Mouse (Mus musculus): ENCODE measurements at regions not wholly inside any gene's neighbourhood (a gene's known extent, or its start where the extent isn't known, plus 50 kb on each side); places are given as distances from the start of the nearest gene placed in this dataset.

DNA sequence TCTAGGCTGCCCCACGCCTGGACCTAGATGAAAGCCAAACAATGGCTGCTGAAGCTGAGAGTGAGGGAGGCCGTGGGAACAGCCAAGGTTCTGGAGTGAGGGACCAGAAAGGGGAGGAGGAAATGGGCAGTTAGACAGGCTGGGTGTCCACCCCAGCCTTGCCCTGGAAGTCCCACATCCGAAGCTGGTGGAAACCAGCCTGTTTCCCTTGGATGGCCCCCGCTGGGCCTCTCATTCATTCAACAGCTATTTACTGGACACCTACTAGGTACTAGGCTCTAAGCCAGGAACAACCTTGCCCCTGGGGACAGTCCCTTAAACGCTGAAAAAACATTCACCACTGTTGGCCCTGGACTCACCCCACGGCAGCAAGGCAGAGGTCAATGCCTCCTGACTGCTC, 139.2 kb downstream of the Zfp36l2 start:
- no peak for DNase-seq (ENCODE audit: low spot score)
- H3K4me3 ChIP-seq (ENCODE audit: low read depth, low read length), result no peak overlapping the region
- peaks cover 12% of the 10 kb centered on the region; the same call in 1 of the 2 replicates for H3K9me3 ChIP-seq (ENCODE audit: control insufficient read depth, low read length)
- ATAC-seq (ENCODE audit: low read depth), result no peak
- no peaks in the 10 kb centered on the region for H3K36me3 ChIP-seq (ENCODE audit: control insufficient read depth, insufficient read depth, low read length)
- no peak overlapping the region for H3K9ac ChIP-seq (ENCODE audit: low read depth, low read length)
- peaks cover 18% of the 10 kb centered on the region for H3K4me1 ChIP-seq (ENCODE audit: control insufficient read depth, insufficient read depth, low read length)
- no peak overlapping the region for H3K4me2 ChIP-seq (ENCODE audit: low read depth, low read length)
- H3K27me3 ChIP-seq (replicated peaks; ENCODE audit: control insufficient read depth, insufficient read depth, low read length), result no peaks in the 10 kb centered on the region
- 53% methylated on average over 6 of the region's 6 CpGs for WGBS
- H3K27ac ChIP-seq (replicated peaks; ENCODE audit: low read depth, low read length), result no peak overlapping the region

DNA sequence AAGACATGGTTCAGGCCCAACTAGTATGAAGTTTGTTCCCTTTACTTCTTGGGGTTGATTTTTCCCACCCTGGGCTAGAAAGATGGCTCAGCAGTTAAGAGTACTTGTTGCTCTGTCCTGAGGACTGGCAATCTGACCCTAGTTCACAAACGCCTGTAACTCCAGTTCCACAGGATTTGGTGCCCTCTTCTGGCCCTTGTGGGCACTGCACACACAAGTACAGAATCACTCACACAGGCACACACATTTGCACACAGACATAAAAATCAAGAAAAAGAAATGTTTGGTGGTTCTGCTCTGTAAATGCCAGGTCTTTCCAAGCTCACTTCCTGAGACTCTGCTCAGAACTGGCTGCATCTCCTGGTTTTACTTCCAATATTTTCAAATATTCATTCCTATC, 140.2 kb downstream of the Zfp36l2 start:
- ATAC-seq (ENCODE audit: low read depth) (no peak), DNase-seq (ENCODE audit: low spot score) (no peak)
- Histone ChIP-seq H3K9ac (ENCODE audit: low read depth, low read length) (no peak overlapping the region), H3K9me3 (ENCODE audit: control insufficient read depth, low read length) (peaks cover 12% of the 10 kb centered on the region; the same call in 1 of the 2 replicates), H3K4me1 (ENCODE audit: control insufficient read depth, insufficient read depth, low read length) (peaks cover 28% of the 10 kb centered on the region), H3K27me3 (replicated peaks; ENCODE audit: control insufficient read depth, insufficient read depth, low read length) (no peaks in the 10 kb centered on the region), H3K36me3 (ENCODE audit: control insufficient read depth, insufficient read depth, low read length) (no peaks in the 10 kb centered on the region), H3K4me3 (ENCODE audit: low read depth, low read length) (no peak overlapping the region), H3K4me2 (ENCODE audit: low read depth, low read length) (no peak overlapping the region), H3K27ac (replicated peaks; ENCODE audit: low read depth, low read length) (no peak overlapping the region)
- WGBS, result 87% methylated on average over 1 of the region's 1 CpGs

DNA sequence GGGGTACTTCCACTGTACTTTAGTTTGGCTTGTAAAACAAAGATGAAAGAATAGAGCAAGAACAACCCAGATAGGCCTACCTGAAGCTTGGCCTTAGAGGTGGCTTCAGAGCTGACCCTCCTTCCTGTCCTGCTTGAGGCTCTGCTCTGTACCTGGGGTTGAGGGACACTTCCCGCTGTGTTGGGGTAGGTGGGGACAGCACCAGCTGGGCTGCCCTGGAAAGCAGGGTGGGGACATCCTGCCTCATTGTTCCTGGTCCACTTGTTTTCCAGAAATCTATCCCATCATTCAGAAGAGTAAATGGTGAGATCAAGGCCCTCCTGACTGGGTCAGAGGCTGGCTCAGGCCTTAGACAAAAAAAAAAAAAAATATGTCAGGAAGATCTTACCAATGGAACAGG, 141.9 kb downstream of the Zfp36l2 start:
- H3K27ac ChIP-seq (replicated peaks; ENCODE audit: low read depth, low read length), result peak overlapping the region; percentile 71; the same call in 1 of the 2 replicates
- 92% methylated on average over 1 of the region's 1 CpGs for WGBS
- no peak for DNase-seq (ENCODE audit: low spot score)
- H3K4me1 ChIP-seq (ENCODE audit: control insufficient read depth, insufficient read depth, low read length), result peaks cover 28% of the 10 kb centered on the region
- peaks cover 18% of the 10 kb centered on the region; the same call in 1 of the 2 replicates for H3K9me3 ChIP-seq (ENCODE audit: control insufficient read depth, low read length)
- H3K36me3 ChIP-seq (ENCODE audit: control insufficient read depth, insufficient read depth, low read length), result no peaks in the 10 kb centered on the region
- ATAC-seq (ENCODE audit: low read depth), result no peak
- H3K9ac ChIP-seq (ENCODE audit: low read depth, low read length), result no peak overlapping the region
- H3K4me3 ChIP-seq (ENCODE audit: low read depth, low read length), result no peak overlapping the region
- H3K27me3 ChIP-seq (replicated peaks; ENCODE audit: control insufficient read depth, insufficient read depth, low read length), result no peaks in the 10 kb centered on the region
- H3K4me2 ChIP-seq (ENCODE audit: low read depth, low read length), result no peak overlapping the region

DNA sequence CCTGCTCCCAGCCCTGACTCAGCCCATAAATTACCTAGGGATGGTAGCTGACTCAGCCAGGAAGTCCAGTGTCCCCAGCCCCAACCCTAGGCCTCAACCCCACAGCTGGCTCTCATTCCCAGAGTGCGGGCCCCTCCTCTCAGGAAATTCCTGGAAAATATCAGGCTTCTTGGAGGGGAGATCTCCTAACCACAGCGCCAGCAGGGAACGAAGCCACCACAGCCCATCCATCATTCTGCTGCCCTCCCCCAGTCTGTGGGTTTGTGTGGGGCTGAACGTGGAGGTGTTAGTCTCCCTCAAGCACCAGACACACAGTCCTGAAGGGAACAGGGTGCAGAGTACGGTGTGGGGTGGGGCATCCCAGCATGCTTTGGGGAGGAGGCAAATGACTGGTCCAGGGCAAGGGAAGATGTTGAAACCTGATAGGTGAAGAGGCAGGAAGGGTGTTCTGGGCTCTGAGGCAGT, 143.2 kb downstream of the Zfp36l2 start:
- no peak overlapping the region for H3K9ac ChIP-seq (ENCODE audit: low read depth, low read length)
- DNase-seq (ENCODE audit: low spot score) (peak; percentile 92), ATAC-seq (ENCODE audit: low read depth) (peak; percentile 85)
- no peaks in the 10 kb centered on the region for H3K36me3 ChIP-seq (ENCODE audit: control insufficient read depth, insufficient read depth, low read length)
- 19% methylated on average over 5 of the region's 5 CpGs for WGBS
- H3K4me1 ChIP-seq (ENCODE audit: control insufficient read depth, insufficient read depth, low read length), result peaks cover 28% of the 10 kb centered on the region
- peaks cover 29% of the 10 kb centered on the region for H3K9me3 ChIP-seq (ENCODE audit: control insufficient read depth, low read length)
- peak overlapping the region; percentile 71 for H3K27ac ChIP-seq (replicated peaks; ENCODE audit: low read depth, low read length)
- H3K27me3 ChIP-seq (replicated peaks; ENCODE audit: control insufficient read depth, insufficient read depth, low read length), result no peaks in the 10 kb centered on the region
- no peak overlapping the region for H3K4me3 ChIP-seq (ENCODE audit: low read depth, low read length)
- no peak overlapping the region for H3K4me2 ChIP-seq (ENCODE audit: low read depth, low read length)

DNA sequence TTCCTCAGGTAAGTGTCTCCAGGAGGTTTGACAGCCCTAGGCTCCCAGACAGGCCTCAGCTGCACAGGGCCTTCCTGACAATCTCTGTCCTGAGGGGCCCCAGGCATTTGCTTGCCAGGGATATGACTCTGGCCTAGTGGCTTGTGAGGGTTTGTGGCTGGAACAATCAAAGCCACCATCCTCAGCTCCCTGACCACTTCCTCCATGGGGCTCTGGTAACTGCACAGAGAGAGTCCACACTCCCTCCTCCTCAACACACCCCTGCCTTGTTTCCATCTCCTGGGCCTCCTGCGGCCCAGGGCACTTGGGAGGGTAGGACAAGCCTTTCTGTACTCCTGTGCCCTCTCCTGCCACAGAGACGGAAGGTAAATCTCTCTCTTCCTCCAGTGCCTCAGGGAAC, 144.6 kb downstream of the Zfp36l2 start:
- Histone ChIP-seq H3K9ac (ENCODE audit: low read depth, low read length) (no peak overlapping the region), H3K27ac (replicated peaks; ENCODE audit: low read depth, low read length) (peak overlapping the region; percentile 25; the same call in 1 of the 2 replicates), H3K4me1 (ENCODE audit: control insufficient read depth, insufficient read depth, low read length) (peaks cover 34% of the 10 kb centered on the region), H3K36me3 (ENCODE audit: control insufficient read depth, insufficient read depth, low read length) (no peaks in the 10 kb centered on the region), H3K4me3 (ENCODE audit: low read depth, low read length) (no peak overlapping the region), H3K4me2 (ENCODE audit: low read depth, low read length) (no peak overlapping the region), H3K9me3 (ENCODE audit: control insufficient read depth, low read length) (peaks cover 29% of the 10 kb centered on the region), H3K27me3 (replicated peaks; ENCODE audit: control insufficient read depth, insufficient read depth, low read length) (no peaks in the 10 kb centered on the region)
- 64% methylated on average over 2 of the region's 2 CpGs for WGBS
- DNase-seq (ENCODE audit: low spot score) (no peak), ATAC-seq (ENCODE audit: low read depth) (no peak)

DNA sequence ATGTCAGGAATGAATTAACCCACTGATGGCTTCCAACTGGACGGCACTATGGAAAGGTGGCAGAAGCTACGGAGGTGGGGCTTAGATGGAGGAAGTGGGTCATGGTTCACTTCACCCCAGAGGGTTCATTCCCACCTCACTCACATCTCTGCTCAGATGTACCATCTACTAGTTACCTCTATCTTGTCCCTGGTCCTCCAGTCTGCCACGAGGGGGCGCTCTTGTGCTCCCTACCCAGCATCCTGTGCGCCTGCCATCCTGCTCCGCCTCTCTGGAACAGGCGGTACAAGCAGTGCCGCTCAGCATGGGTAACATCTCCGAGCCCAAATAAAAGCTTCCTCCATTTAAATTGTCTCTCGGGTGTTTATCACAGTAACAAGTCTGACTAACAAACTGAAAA, 148.3 kb downstream of the Zfp36l2 start:
- no peaks in the 10 kb centered on the region for H3K27me3 ChIP-seq (replicated peaks; ENCODE audit: control insufficient read depth, insufficient read depth, low read length)
- H3K4me1 ChIP-seq (ENCODE audit: control insufficient read depth, insufficient read depth, low read length), result peaks cover 36% of the 10 kb centered on the region
- WGBS, result 81% methylated on average over 10 of the region's 10 CpGs
- H3K9me3 ChIP-seq (ENCODE audit: control insufficient read depth, low read length), result peaks cover 16% of the 10 kb centered on the region
- H3K4me3 ChIP-seq (ENCODE audit: low read depth, low read length), result no peak overlapping the region
- H3K36me3 ChIP-seq (ENCODE audit: control insufficient read depth, insufficient read depth, low read length), result no peaks in the 10 kb centered on the region
- no peak overlapping the region for H3K9ac ChIP-seq (ENCODE audit: low read depth, low read length)
- no peak overlapping the region for H3K4me2 ChIP-seq (ENCODE audit: low read depth, low read length)
- DNase-seq (ENCODE audit: low spot score) (no peak), ATAC-seq (ENCODE audit: low read depth) (no peak)
- H3K27ac ChIP-seq (replicated peaks; ENCODE audit: low read depth, low read length), result no peak overlapping the region

DNA sequence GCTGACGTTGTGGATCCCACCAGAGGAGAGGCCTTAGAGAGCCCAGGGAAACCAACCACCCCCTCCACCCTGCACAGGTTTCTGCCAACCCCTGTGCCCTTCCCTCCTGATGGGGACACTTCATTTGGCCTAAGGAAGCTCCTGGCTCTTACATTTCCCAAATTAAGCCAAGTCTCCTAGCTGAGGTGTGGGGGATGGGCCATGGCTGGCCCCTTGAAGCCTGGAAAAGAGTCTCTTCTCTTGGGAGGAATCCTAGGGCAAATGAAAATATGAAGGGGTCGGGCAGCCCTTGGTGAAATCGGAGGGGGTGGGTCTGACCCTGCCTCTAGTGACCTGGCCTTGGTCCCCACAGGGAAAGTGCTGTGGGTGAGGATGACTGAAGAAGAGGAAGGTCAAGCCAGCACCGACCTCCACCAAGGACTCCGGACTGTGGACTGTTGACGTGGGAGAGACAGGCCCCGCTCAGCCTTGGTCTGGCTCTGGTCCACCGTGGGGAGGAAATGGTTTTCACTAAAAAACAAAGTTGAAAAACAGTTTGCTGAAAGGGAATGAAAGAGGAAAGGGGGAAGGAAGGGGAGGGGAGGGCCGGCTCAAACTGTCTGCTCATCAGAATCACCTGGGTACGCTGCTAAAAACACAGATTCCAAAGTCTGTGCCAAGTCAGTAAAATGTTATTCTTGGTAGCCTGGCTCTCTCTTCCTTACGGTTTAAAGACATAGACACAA, 150.0 kb downstream of the Zfp36l2 start:
- no peak for ATAC-seq (ENCODE audit: low read depth)
- Histone ChIP-seq H3K9me3 (ENCODE audit: control insufficient read depth, low read length) (peaks cover 16% of the 10 kb centered on the region), H3K9ac (ENCODE audit: low read depth, low read length) (0 out of 2 replicates have a peak overlapping the region, but pooled peaks have one; percentile 38), H3K27ac (replicated peaks; ENCODE audit: low read depth, low read length) (peak overlapping the region; percentile 54), H3K4me1 (ENCODE audit: control insufficient read depth, insufficient read depth, low read length) (peaks cover 19% of the 10 kb centered on the region), H3K36me3 (ENCODE audit: control insufficient read depth, insufficient read depth, low read length) (no peaks in the 10 kb centered on the region), H3K27me3 (replicated peaks; ENCODE audit: control insufficient read depth, insufficient read depth, low read length) (no peaks in the 10 kb centered on the region), H3K4me3 (ENCODE audit: low read depth, low read length) (no peak overlapping the region), H3K4me2 (ENCODE audit: low read depth, low read length) (no peak overlapping the region)
- WGBS, result 31% methylated on average over 11 of the region's 11 CpGs
- DNase-seq (ENCODE audit: low spot score), result peak; percentile 70

DNA sequence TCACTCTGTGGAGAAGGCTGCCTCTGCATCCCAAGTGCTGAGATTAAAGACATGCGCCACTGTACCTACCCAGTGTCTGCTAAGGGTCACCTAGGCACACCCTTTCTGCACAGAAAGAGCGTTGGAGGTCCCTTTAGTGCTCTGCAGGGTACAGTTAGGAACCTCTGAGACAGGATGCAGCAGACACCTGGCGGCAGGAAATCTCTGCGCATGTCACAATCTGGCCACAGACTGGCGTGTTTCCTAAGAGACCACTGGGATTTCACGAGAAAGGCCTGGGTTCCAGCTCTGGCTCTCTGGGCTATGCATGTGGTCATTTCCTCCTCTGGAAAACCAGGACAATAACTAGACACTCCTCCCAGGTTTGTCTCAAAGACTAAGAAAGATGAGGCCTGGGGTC, 151.7 kb downstream of the Zfp36l2 start:
- Histone ChIP-seq H3K9ac (ENCODE audit: low read depth, low read length) (no peak overlapping the region), H3K27ac (replicated peaks; ENCODE audit: low read depth, low read length) (no peak overlapping the region)
- 86% methylated on average over 6 of the region's 6 CpGs for WGBS

DNA sequence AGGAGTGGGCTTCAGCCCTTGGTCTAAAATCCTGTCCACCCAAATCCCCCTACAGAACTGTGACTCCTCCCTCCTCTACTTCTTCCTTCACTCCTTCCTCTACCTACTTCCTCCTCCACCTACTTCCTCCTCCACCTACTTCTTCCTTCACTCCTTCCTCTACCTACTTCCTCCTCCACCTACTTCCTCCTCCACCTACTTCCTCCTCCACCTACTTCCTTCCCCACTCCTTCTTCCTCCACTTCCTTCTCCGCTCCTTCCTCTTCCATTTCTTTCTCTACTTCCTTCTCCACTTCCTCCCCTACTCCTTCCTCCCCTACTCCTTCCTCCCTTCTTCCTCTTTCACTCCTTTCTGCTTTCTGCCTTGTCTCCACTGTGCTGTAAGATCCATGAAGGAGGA, 152.9 kb downstream of the Zfp36l2 start:
- Histone ChIP-seq H3K27me3 (replicated peaks; ENCODE audit: control insufficient read depth, insufficient read depth, low read length) (no peaks in the 10 kb centered on the region), H3K9me3 (ENCODE audit: control insufficient read depth, low read length) (peaks cover 3% of the 10 kb centered on the region; the same call in 1 of the 2 replicates), H3K4me3 (ENCODE audit: low read depth, low read length) (no peak overlapping the region), H3K36me3 (ENCODE audit: control insufficient read depth, insufficient read depth, low read length) (no peaks in the 10 kb centered on the region), H3K4me2 (ENCODE audit: low read depth, low read length) (no peak overlapping the region), H3K27ac (replicated peaks; ENCODE audit: low read depth, low read length) (no peak overlapping the region), H3K9ac (ENCODE audit: low read depth, low read length) (no peak overlapping the region), H3K4me1 (ENCODE audit: control insufficient read depth, insufficient read depth, low read length) (peaks cover 33% of the 10 kb centered on the region)
- DNase-seq (ENCODE audit: low spot score) (no peak), ATAC-seq (ENCODE audit: low read depth) (no peak)
- WGBS, result 100% methylated on average over 1 of the region's 1 CpGs

More for the DNA sequence above, 151.7 kb downstream of the Zfp36l2 start:
- no peak for DNase-seq (ENCODE audit: low spot score)
- H3K4me1 ChIP-seq (ENCODE audit: control insufficient read depth, insufficient read depth, low read length), result peaks cover 33% of the 10 kb centered on the region
- no peak for ATAC-seq (ENCODE audit: low read depth)
- no peaks in the 10 kb centered on the region for H3K27me3 ChIP-seq (replicated peaks; ENCODE audit: control insufficient read depth, insufficient read depth, low read length)
- H3K9me3 ChIP-seq (ENCODE audit: control insufficient read depth, low read length), result peaks cover 13% of the 10 kb centered on the region
- H3K4me3 ChIP-seq (ENCODE audit: low read depth, low read length), result no peak overlapping the region
- no peak overlapping the region for H3K4me2 ChIP-seq (ENCODE audit: low read depth, low read length)
- H3K36me3 ChIP-seq (ENCODE audit: control insufficient read depth, insufficient read depth, low read length), result no peaks in the 10 kb centered on the region

Data from embryonic facial prominence, embryonic 14.5 days (tissue).